Mouse (Mus musculus): ENCODE results near the gene Abcf3.

- no peak for TF ChIP-seq GATA1 (IDR thresholded peaks at IDR 0.05; ENCODE audit: borderline replicate concordance, low read length)
- TF ChIP-seq FLI1 (IDR thresholded peaks at IDR 0.05; ENCODE audit: low read length), result no peak
These were observed 30.5 kb upstream of the Abcf3 start for GRCm38 (mm10) chr16:20517701-20518374.
